Mouse (Mus musculus): ENCODE measurements around the gene Ell.
"Not testable (repeated sequence)": the region's sequence is repeated elsewhere in the genome, so short reads cannot be mapped to it uniquely, and the experiment has no call there.

Ell gene

GRCm38 (mm10) chr8:70506328-70507026 lies 32.8 kb upstream of the Ell start, which contains the start of gene Rex1bd:
TSS of gene Rex1bd (minus strand) at chr8:70506752.
- in situ Hi-C loops (cut with MboI; ENCODE audit: low sequenced_read_pairs), result loop anchor here (10.0 kb wide), 1 partner anchor 92 kb away; no protein-coding TSS in a partner anchor

- in situ Hi-C loops (cut with MboI; ENCODE audit: low sequenced_read_pairs), result loop anchor here (10.0 kb wide), 1 partner anchor 92 kb away; no protein-coding TSS in a partner anchor
Observed at GRCm38 (mm10) chr8:70507027-70507393, 32.2 kb upstream of the Ell start.

- in situ Hi-C loops (cut with MboI; ENCODE audit: low sequenced_read_pairs), result loop anchor here (10.0 kb wide), 1 partner anchor 95 kb away; no protein-coding TSS in a partner anchor
Observed at GRCm38 (mm10) chr8:70509281-70509952, 29.8 kb upstream of the Ell start.

GRCm38 (mm10) chr8:70510228-70510915 lies 28.9 kb upstream of the Ell start, which contains the start of gene Uba52:
TSS of gene Uba52 (minus strand) at chr8:70510801.
- in situ Hi-C loops (cut with MboI; ENCODE audit: low sequenced_read_pairs), result no loop called here

- in situ Hi-C loops (cut with MboI; ENCODE audit: low sequenced_read_pairs), result not testable (repeated sequence)
Observed at GRCm38 (mm10) chr8:70511174-70511573, 28.1 kb upstream of the Ell start.

- in situ Hi-C loops (cut with MboI; ENCODE audit: low sequenced_read_pairs), result no loop called here
Observed at GRCm38 (mm10) chr8:70511770-70512169, 27.5 kb upstream of the Ell start.

GRCm38 (mm10) chr8:70512253-70512903 lies 26.9 kb upstream of the Ell start:
- in situ Hi-C loops (cut with MboI; ENCODE audit: low sequenced_read_pairs), result no loop called here

- in situ Hi-C loops (cut with MboI; ENCODE audit: low sequenced_read_pairs), result no loop called here
Observed at GRCm38 (mm10) chr8:70513441-70513840, 25.8 kb upstream of the Ell start.

GRCm38 (mm10) chr8:70517940-70518643 lies 21.2 kb upstream of the Ell start:
- in situ Hi-C loops (cut with MboI; ENCODE audit: low sequenced_read_pairs), result no loop called here

GRCm38 (mm10) chr8:70519043-70519442 lies 20.2 kb upstream of the Ell start:
- in situ Hi-C loops (cut with MboI; ENCODE audit: low sequenced_read_pairs), result no loop called here

- in situ Hi-C loops (cut with MboI; ENCODE audit: low sequenced_read_pairs), result no loop called here
Observed at GRCm38 (mm10) chr8:70519606-70520005, 19.7 kb upstream of the Ell start.

GRCm38 (mm10) chr8:70522592-70523403 lies 16.5 kb upstream of the Ell start:
- in situ Hi-C loops (cut with MboI; ENCODE audit: low sequenced_read_pairs), result no loop called here

- in situ Hi-C loops (cut with MboI; ENCODE audit: low sequenced_read_pairs), result no loop called here
Observed at GRCm38 (mm10) chr8:70527111-70527511, 12.1 kb upstream of the Ell start.

GRCm38 (mm10) chr8:70527512-70528181 lies 11.6 kb upstream of the Ell start, which contains the start of the genes Fkbp8 and Kxd1:
TSS of gene Fkbp8 (plus strand) at chr8:70527724.
TSS of gene Kxd1 (minus strand) at chr8:70527956.
- in situ Hi-C loops (cut with MboI; ENCODE audit: low sequenced_read_pairs), result no loop called here

- in situ Hi-C loops (cut with MboI; ENCODE audit: low sequenced_read_pairs), result no loop called here
Observed at GRCm38 (mm10) chr8:70528182-70528797, 11.0 kb upstream of the Ell start.

GRCm38 (mm10) chr8:70529299-70529698 lies 10.0 kb upstream of the Ell start:
- in situ Hi-C loops (cut with MboI; ENCODE audit: low sequenced_read_pairs), result no loop called here

GRCm38 (mm10) chr8:70529741-70530161 lies 9.5 kb upstream of the Ell start:
- in situ Hi-C loops (cut with MboI; ENCODE audit: low sequenced_read_pairs), result no loop called here

- in situ Hi-C loops (cut with MboI; ENCODE audit: low sequenced_read_pairs), result no loop called here
Observed at GRCm38 (mm10) chr8:70530314-70530713, 8.9 kb upstream of the Ell start.

Data from CH12F3 (cell line).